Mouse (Mus musculus): ENCODE measurements around the gene Gcn1l1. TPM values are rescaled to one million over a fixed set of nuclear protein-coding genes. Genes with fewer than 3 reads are reported as not detected.

The Gcn1l1 gene
- total and polyA plus RNA-seq, 3 experiments = 18.2 to 81.9 (median 62.9) TPM

- Histone ChIP-seq H3K36me3 (replicated peaks in 1 of 2; ENCODE audit: control insufficient read depth in 1 of 2, insufficient read depth in 1 of 2, low read length in 1 of 2) (peaks cover 0 to 15% of the 10 kb centered on the region in 2 experiments), H3K4me1 (ENCODE audit: control insufficient read depth in 1 of 2, insufficient read depth in 2 of 2) (peaks cover 43 to 92% of the 10 kb centered on the region in 2 experiments), H3K27me3 (replicated peaks) (no peaks in the 10 kb centered on the region), H3K9ac (ENCODE audit: insufficient read depth, low read depth) (no peak overlapping the region), H3K9me3 (replicated peaks; ENCODE audit: low read length) (no peaks in the 10 kb centered on the region), H3K4me3 (replicated peaks in 1 of 3; ENCODE audit: low read depth in 2 of 3, low read length in 2 of 3, poor library complexity in 1 of 3) (no peak overlapping the region), H3K27ac (ENCODE audit: insufficient read depth, low read depth) (no peak overlapping the region), H3K79me2 (replicated peaks; ENCODE audit: control insufficient read depth, extremely low read depth, insufficient read depth, poor library complexity, severe bottlenecking) (no peaks in the 10 kb centered on the region), H3K4me2 (ENCODE audit: insufficient read depth, low read depth, poor library complexity, severe bottlenecking) (0 out of 2 replicates have a peak overlapping the region, but pooled peaks have one; percentile 6)
- in situ Hi-C loops (cut with MboI; ENCODE audit: low pct_ligation_motif_present, low pct_unique_long_range_greater_than_20kb, low sequenced_read_pairs) = loop anchor here (5.0 kb wide), 1 partner anchor 33 kb away; no protein-coding TSS in a partner anchor
- dilution Hi-C loops (cut with MboI; ENCODE audit: extremely low pct_ligation_motif_present, extremely low pct_unique_long_range_greater_than_20kb, low sequenced_read_pairs) = no loop called here
- no peak for DNase-seq (ENCODE audit: extremely low read depth)
- TF ChIP-seq HCFC1 (IDR thresholded peaks at IDR 0.05; ENCODE audit: low read depth, low read length) (no peak), CTCF (conservative IDR thresholded peaks at IDR 0.05 in 1 of 2, IDR thresholded peaks at IDR 0.05 in 1 of 2; ENCODE audit: low read depth in 2 of 2, low read length in 2 of 2) (no peak), KAT2A (IDR thresholded peaks at IDR 0.05; ENCODE audit: insufficient replicate concordance, low read length) (no peak), MAZ (IDR thresholded peaks at IDR 0.05; ENCODE audit: low read depth, low read length) (no peak), MXI1 (IDR thresholded peaks at IDR 0.05; ENCODE audit: low read depth, low read length) (no peak), SIN3A (IDR thresholded peaks at IDR 0.05; ENCODE audit: low read length) (no peak), MYC (IDR thresholded peaks at IDR 0.05; ENCODE audit: low read depth, low read length) (no peak), TBP (conservative IDR thresholded peaks at IDR 0.05; ENCODE audit: low read depth, low read length) (no peak), POLR2A (IDR thresholded peaks at IDR 0.05; ENCODE audit: low read depth, low read length) (no peak), GABPA (IDR thresholded peaks at IDR 0.05; ENCODE audit: insufficient replicate concordance, low read depth, low read length) (no peak)
Measured at GRCm38 (mm10) chr5:115534856-115535255, 30.2 kb upstream of the Gcn1l1 start.

- no peak overlapping the region for H3K27ac ChIP-seq (ENCODE audit: insufficient read depth, low read depth)
- no peak overlapping the region for H3K4me2 ChIP-seq (ENCODE audit: insufficient read depth, low read depth, poor library complexity, severe bottlenecking)
- peaks cover 37 to 84% of the 10 kb centered on the region in 2 experiments for H3K4me1 ChIP-seq (ENCODE audit: control insufficient read depth in 1 of 2, insufficient read depth in 2 of 2)
- H3K9me3 ChIP-seq (replicated peaks; ENCODE audit: low read length) = no peaks in the 10 kb centered on the region
- no peak for TF ChIP-seq TBP (conservative IDR thresholded peaks at IDR 0.05; ENCODE audit: low read depth, low read length)
- TF ChIP-seq MAZ (IDR thresholded peaks at IDR 0.05; ENCODE audit: low read depth, low read length) = no peak
- TF ChIP-seq MYC (IDR thresholded peaks at IDR 0.05; ENCODE audit: low read depth, low read length) = no peak
- TF ChIP-seq UBTF (IDR thresholded peaks at IDR 0.05; ENCODE audit: low read depth, low read length) = no peak
- TF ChIP-seq ETS1 (conservative IDR thresholded peaks at IDR 0.05; ENCODE audit: low read depth, low read length) = no peak
- no peak for TF ChIP-seq NRF1 (IDR thresholded peaks at IDR 0.05; ENCODE audit: low read depth, low read length)
- no peak for TF ChIP-seq JUN (IDR thresholded peaks at IDR 0.05; ENCODE audit: insufficient read depth, low read depth, low read length)
- no peak for TF ChIP-seq MAFK (IDR thresholded peaks at IDR 0.05; ENCODE audit: insufficient replicate concordance, low read length)
- in situ Hi-C loops (cut with MboI; ENCODE audit: low pct_ligation_motif_present, low pct_unique_long_range_greater_than_20kb, low sequenced_read_pairs) = loop anchor here (5.0 kb wide), 1 partner anchor 33 kb away; no protein-coding TSS in a partner anchor
- H3K4me3 ChIP-seq (replicated peaks in 1 of 3; ENCODE audit: low read depth in 2 of 3, low read length in 2 of 3, poor library complexity in 1 of 3) = no peak overlapping the region
- H3K9ac ChIP-seq (ENCODE audit: insufficient read depth, low read depth) = no peak overlapping the region
- H3K36me3 ChIP-seq (replicated peaks in 1 of 2; ENCODE audit: control insufficient read depth in 1 of 2, insufficient read depth in 1 of 2, low read length in 1 of 2) = peaks cover 0 to 18% of the 10 kb centered on the region in 2 experiments
- no peaks in the 10 kb centered on the region for H3K79me2 ChIP-seq (replicated peaks; ENCODE audit: control insufficient read depth, extremely low read depth, insufficient read depth, poor library complexity, severe bottlenecking)
- no peaks in the 10 kb centered on the region for H3K27me3 ChIP-seq (replicated peaks)
- dilution Hi-C loops (cut with MboI; ENCODE audit: extremely low pct_ligation_motif_present, extremely low pct_unique_long_range_greater_than_20kb, low sequenced_read_pairs) = no loop called here
- DNase-seq (ENCODE audit: extremely low read depth) = no peak
Measured at GRCm38 (mm10) chr5:115535635-115536034, 29.4 kb upstream of the Gcn1l1 start.
